Mouse (Mus musculus): ENCODE measurements around the gene Egfl6. TPM values are rescaled to one million over a fixed set of nuclear protein-coding genes. Genes with fewer than 3 reads are reported as not detected.

Gene Egfl6
- polyA plus RNA-seq, 1 experiment: 0.09 TPM

- H3K27me3 ChIP-seq (ENCODE audit: control insufficient read depth, insufficient read depth, low read length): no peaks in the 10 kb centered on the region
- no peak overlapping the region for H3K27ac ChIP-seq (ENCODE audit: insufficient read depth, low read depth, low read length)
- no peak overlapping the region for H3K4me3 ChIP-seq (ENCODE audit: low read depth, low read length)
- H3K4me1 ChIP-seq (ENCODE audit: control insufficient read depth, insufficient read depth, insufficient read length, low read length): peaks cover 2% of the 10 kb centered on the region; the same call in 1 of the 2 replicates
- TF ChIP-seq CTCF (IDR thresholded peaks at IDR 0.05; ENCODE audit: extremely low read depth, insufficient read length, insufficient replicate concordance, low read depth, low read length) (no peak), POLR2A (IDR thresholded peaks at IDR 0.05; ENCODE audit: low read depth, low read length) (no peak)
- 90% methylated on average over 2 of the region's 2 CpGs for WGBS
- H3K36me3 ChIP-seq (ENCODE audit: control insufficient read depth, insufficient read depth, low read length): no peaks in the 10 kb centered on the region
Measured at GRCm38 (mm10) chrX:166546495-166546894, 39.0 kb downstream of the Egfl6 start.

- Histone ChIP-seq H3K27me3 (ENCODE audit: control insufficient read depth, insufficient read depth, low read length) (no peaks in the 10 kb centered on the region), H3K4me3 (ENCODE audit: low read depth, low read length) (no peak overlapping the region), H3K36me3 (ENCODE audit: control insufficient read depth, insufficient read depth, low read length) (no peaks in the 10 kb centered on the region), H3K27ac (ENCODE audit: insufficient read depth, low read depth, low read length) (no peak overlapping the region), H3K4me1 (ENCODE audit: control insufficient read depth, insufficient read depth, insufficient read length, low read length) (peaks cover 3% of the 10 kb centered on the region; the same call in 1 of the 2 replicates)
- 21% methylated on average over 4 of the region's 4 CpGs for WGBS
- TF ChIP-seq CTCF (IDR thresholded peaks at IDR 0.05; ENCODE audit: extremely low read depth, insufficient read length, insufficient replicate concordance, low read depth, low read length) (no peak), POLR2A (IDR thresholded peaks at IDR 0.05; ENCODE audit: low read depth, low read length) (no peak)
Measured at GRCm38 (mm10) chrX:166535138-166535537, 50.4 kb downstream of the Egfl6 start.

GRCm38 (mm10) chrX:166533432-166533831, 52.1 kb downstream of the Egfl6 start:
- 52% methylated on average over 4 of the region's 4 CpGs for WGBS
- H3K27me3 ChIP-seq (ENCODE audit: control insufficient read depth, insufficient read depth, low read length): no peaks in the 10 kb centered on the region
- no peak overlapping the region for H3K4me3 ChIP-seq (ENCODE audit: low read depth, low read length)
- peak overlapping the region; percentile 22; the same call in 1 of the 2 replicates for H3K27ac ChIP-seq (ENCODE audit: insufficient read depth, low read depth, low read length)
- no peak for TF ChIP-seq CTCF (IDR thresholded peaks at IDR 0.05; ENCODE audit: extremely low read depth, insufficient read length, insufficient replicate concordance, low read depth, low read length)
- no peak for TF ChIP-seq POLR2A (IDR thresholded peaks at IDR 0.05; ENCODE audit: low read depth, low read length)
- H3K36me3 ChIP-seq (ENCODE audit: control insufficient read depth, insufficient read depth, low read length): no peaks in the 10 kb centered on the region
- H3K4me1 ChIP-seq (ENCODE audit: control insufficient read depth, insufficient read depth, insufficient read length, low read length): peaks cover 3% of the 10 kb centered on the region; the same call in 1 of the 2 replicates

GRCm38 (mm10) chrX:166531671-166532070, 53.8 kb downstream of the Egfl6 start:
- H3K27ac ChIP-seq (ENCODE audit: insufficient read depth, low read depth, low read length): no peak overlapping the region
- no peaks in the 10 kb centered on the region for H3K27me3 ChIP-seq (ENCODE audit: control insufficient read depth, insufficient read depth, low read length)
- no peak overlapping the region for H3K4me3 ChIP-seq (ENCODE audit: low read depth, low read length)
- H3K36me3 ChIP-seq (ENCODE audit: control insufficient read depth, insufficient read depth, low read length): no peaks in the 10 kb centered on the region
- TF ChIP-seq CTCF (IDR thresholded peaks at IDR 0.05; ENCODE audit: extremely low read depth, insufficient read length, insufficient replicate concordance, low read depth, low read length) (no peak), POLR2A (IDR thresholded peaks at IDR 0.05; ENCODE audit: low read depth, low read length) (no peak)
- 21% methylated on average over 6 of the region's 6 CpGs for WGBS
- peaks cover 3% of the 10 kb centered on the region; the same call in 1 of the 2 replicates for H3K4me1 ChIP-seq (ENCODE audit: control insufficient read depth, insufficient read depth, insufficient read length, low read length)

GRCm38 (mm10) chrX:166528126-166528525, 57.4 kb downstream of the Egfl6 start:
- Histone ChIP-seq H3K4me3 (ENCODE audit: low read depth, low read length) (no peak overlapping the region), H3K36me3 (ENCODE audit: control insufficient read depth, insufficient read depth, low read length) (no peaks in the 10 kb centered on the region), H3K4me1 (ENCODE audit: control insufficient read depth, insufficient read depth, insufficient read length, low read length) (no peaks in the 10 kb centered on the region; the same call in 1 of the 2 replicates), H3K27ac (ENCODE audit: insufficient read depth, low read depth, low read length) (no peak overlapping the region), H3K27me3 (ENCODE audit: control insufficient read depth, insufficient read depth, low read length) (no peaks in the 10 kb centered on the region)
- TF ChIP-seq CTCF (IDR thresholded peaks at IDR 0.05; ENCODE audit: extremely low read depth, insufficient read length, insufficient replicate concordance, low read depth, low read length): no peak
- TF ChIP-seq POLR2A (IDR thresholded peaks at IDR 0.05; ENCODE audit: low read depth, low read length): no peak
- 97% methylated on average over 3 of the region's 3 CpGs for WGBS

- no peaks in the 10 kb centered on the region for H3K36me3 ChIP-seq (ENCODE audit: control insufficient read depth, insufficient read depth, low read length)
- H3K4me3 ChIP-seq (ENCODE audit: low read depth, low read length): no peak overlapping the region
- TF ChIP-seq POLR2A (IDR thresholded peaks at IDR 0.05; ENCODE audit: low read depth, low read length) (no peak), CTCF (IDR thresholded peaks at IDR 0.05; ENCODE audit: extremely low read depth, insufficient read length, insufficient replicate concordance, low read depth, low read length) (no peak)
- 43% methylated on average over 2 of the region's 2 CpGs for WGBS
- no peaks in the 10 kb centered on the region for H3K4me1 ChIP-seq (ENCODE audit: control insufficient read depth, insufficient read depth, insufficient read length, low read length)
- H3K27me3 ChIP-seq (ENCODE audit: control insufficient read depth, insufficient read depth, low read length): no peaks in the 10 kb centered on the region
- H3K27ac ChIP-seq (ENCODE audit: insufficient read depth, low read depth, low read length): no peak overlapping the region
Measured at GRCm38 (mm10) chrX:166525637-166526315, 59.7 kb downstream of the Egfl6 start.

- Histone ChIP-seq H3K27ac (ENCODE audit: insufficient read depth, low read depth, low read length) (no peak overlapping the region), H3K36me3 (ENCODE audit: control insufficient read depth, insufficient read depth, low read length) (no peaks in the 10 kb centered on the region), H3K4me1 (ENCODE audit: control insufficient read depth, insufficient read depth, insufficient read length, low read length) (no peaks in the 10 kb centered on the region), H3K4me3 (ENCODE audit: low read depth, low read length) (no peak overlapping the region), H3K27me3 (ENCODE audit: control insufficient read depth, insufficient read depth, low read length) (no peaks in the 10 kb centered on the region)
- WGBS: 77% methylated on average over 5 of the region's 5 CpGs
- TF ChIP-seq CTCF (IDR thresholded peaks at IDR 0.05; ENCODE audit: extremely low read depth, insufficient read length, insufficient replicate concordance, low read depth, low read length) (no peak), POLR2A (IDR thresholded peaks at IDR 0.05; ENCODE audit: low read depth, low read length) (no peak)
Measured at GRCm38 (mm10) chrX:166520782-166521181, 64.7 kb downstream of the Egfl6 start.

Data from small intestine, adult 2 months (tissue).